Mouse (Mus musculus) megakaryocyte-erythroid progenitor cell, adult 5-6 weeks (primary cell): ENCODE measurements at regions not wholly inside any gene's neighbourhood (a gene's known extent, or its start where the extent isn't known, plus 50 kb on each side); places are given as distances from the start of the nearest gene placed in this dataset.
A peak's percentile ranks its signal among the peaks of the same experiment; 100 is the strongest.

ENCODE experiments used
- ATAC-seq: replicated peaks from 2 replicates; pipeline ENCODE4 v1.8.0; 2016; ENCODE audit warnings: mild to moderate bottlenecking, inconsistent platforms; ENCODE audit not compliant: severe bottlenecking, poor library complexity, low FRiP score, low TSS enrichment

GRCm38 (mm10) chr14:55301996-55302395 lies 80.2 kb downstream of the Dhrs2 start:
- ATAC-seq: no peak

DNA sequence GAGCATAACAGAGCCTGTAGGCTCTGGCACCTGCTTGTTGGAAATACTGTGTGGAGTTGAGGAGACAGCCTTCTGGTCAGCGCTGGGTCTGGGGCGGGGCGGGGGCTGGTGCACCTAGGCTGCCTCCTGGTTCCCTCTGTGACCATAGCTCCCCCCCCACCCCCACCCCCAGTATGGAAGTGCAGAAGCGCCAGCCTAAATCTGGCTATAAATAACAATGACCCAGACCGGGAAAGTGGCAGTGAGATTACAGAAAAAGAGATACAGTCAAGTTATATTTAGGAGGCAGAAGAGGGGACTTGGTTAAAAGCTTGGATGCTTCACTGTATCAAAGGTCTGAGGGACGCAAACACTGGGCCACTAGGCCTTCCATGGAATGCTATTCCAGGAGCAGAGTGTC lies 91.8 kb downstream of the Dhrs2 start:
- no peak for ATAC-seq

DNA sequence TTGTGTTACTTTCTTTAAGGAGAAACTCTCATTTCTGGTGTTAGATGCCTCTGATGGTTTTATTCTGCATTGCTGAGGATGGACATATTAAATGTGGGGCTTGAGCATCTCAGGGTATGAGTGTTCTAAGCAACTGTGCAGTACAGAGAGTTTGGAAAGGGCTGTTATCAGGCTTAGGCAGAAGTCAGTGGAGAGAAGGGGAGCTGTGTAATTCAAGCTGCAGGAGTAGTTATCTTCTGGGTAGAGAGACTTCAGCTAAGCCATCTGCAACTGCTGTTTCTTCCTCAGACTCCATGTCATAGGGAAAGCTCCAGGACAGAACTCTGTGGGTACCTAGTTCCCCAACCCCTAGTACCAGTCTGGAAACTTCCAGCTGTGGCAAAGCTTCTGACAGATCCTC lies 102.1 kb downstream of the Dhrs2 start:
- ATAC-seq: peak; percentile 94

- no peak; the same call in 1 of the 2 replicates for ATAC-seq
Observed at GRCm38 (mm10) chr14:55324335-55324734, 102.5 kb downstream of the Dhrs2 start.

DNA sequence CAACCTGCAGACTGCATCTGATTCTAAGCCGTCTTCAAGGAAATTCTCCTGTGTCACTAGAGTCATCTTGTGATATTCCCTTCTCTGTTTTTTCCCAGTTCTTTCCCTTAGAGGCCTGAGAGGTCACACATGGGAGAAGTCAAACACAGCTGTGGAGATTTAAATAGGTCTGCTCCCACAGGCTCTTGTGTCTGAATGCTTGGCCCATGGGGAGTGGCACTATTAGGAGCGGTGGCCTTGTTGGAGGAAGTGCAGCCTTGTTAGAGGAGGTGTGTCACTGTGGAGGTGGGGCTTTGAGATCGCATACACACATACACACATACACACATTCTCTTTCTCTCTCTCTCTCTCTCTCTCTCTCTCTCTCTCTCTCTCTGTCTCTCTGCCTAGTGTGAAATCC lies 112.0 kb downstream of the Dhrs2 start:
- no peak for ATAC-seq

DNA sequence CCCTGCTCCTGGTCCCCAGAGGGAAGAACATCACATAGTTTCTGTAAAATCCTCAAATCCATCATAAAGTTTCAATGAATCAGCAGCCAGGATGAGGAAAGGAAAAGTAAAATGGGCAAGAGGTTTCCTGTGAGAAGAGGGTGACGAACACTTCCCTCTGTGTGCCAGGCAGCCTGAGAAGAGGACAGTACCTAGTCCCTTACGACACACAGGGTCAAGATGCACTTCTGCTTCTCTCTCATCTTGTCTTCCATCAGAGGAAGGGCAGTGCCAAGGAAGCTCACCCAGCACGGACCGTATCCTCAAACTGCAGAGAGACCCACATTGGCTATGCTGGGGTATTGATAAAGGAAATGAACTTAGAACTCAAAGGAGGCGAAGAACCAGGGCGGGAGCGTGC lies 112.5 kb downstream of the Dhrs2 start:
- ATAC-seq: no peak

DNA sequence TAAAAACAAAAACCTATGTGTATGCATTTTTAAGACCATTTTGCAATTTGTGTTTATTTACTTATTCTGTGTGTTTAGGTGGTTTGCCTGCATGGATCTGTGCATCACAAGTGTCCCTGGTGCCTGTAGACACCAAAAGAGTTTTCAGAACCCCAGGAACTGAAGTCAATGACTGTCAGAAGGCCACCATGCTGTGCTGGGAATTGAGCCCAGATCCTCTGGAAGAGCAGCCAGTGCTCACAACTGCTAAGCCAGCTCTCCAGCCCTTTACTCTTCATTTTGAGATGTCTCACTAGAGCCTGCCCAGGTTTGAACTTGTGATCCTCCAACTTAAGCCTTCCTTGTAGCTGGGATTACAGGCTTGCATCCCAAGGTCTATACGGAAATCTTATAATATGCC lies 113.8 kb downstream of the Dhrs2 start:
- ATAC-seq: no peak

DNA sequence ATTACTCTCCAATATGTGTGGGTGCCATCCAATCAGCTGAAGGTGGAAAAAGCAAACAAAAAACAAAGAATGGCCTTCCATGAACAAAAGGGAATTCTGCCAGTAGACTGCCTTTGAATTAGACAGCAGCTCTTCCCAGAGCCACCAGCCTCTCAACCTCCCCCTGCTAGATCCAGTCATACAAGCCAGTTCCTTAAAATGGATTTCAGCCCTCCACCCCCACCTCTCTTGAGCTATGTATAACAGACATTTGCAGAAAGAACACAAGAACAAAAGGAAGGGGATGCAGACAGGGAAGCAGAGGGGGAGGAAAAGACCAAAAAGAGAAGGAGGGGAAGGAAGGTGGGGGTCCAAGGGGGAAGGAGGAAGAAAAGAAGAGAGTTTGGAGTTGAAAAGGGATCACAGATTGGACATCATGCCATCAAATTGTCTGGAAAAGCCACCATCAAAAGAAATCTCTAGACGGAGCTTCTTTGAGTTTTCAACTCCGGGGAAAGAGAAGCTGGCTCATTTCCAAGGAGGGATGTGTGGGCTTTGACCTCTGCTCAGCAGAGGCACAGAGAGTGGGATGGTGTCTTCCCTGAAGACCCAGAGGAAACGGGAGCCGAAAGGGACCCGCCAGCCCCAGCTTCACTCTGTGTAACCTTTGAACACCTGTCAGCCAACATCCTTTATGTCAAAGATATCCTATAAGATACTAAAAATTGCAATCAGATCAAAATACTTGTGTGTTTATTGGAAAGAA lies 114.8 kb downstream of the Dhrs2 start:
- no peak for ATAC-seq

- ATAC-seq: peak; percentile 41; the same call in 1 of the 2 replicates
Observed at GRCm38 (mm10) chr14:55338010-55338409, 116.2 kb downstream of the Dhrs2 start.

DNA sequence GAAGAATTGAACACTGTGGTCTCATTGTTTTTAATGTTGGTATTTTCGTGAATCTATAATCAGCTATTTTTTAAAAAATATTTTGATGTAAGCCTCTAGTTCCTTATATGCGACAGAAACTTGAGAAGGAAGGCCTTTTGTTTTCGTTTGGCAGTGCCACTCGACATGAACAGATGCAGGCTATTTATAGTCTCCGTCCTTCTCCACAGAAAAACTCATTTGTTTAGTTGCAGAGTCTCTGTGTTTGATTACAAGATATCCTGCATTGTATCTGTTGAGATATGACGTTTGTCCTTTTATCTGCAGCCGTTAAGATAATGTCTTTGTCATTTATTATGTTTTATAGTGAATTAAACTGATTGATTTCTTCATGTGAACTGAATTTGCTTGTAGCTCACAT lies 116.7 kb downstream of the Dhrs2 start:
- ATAC-seq: no peak

- no peak for ATAC-seq
Observed at GRCm38 (mm10) chr14:55339036-55339614, 117.3 kb downstream of the Dhrs2 start.

DNA sequence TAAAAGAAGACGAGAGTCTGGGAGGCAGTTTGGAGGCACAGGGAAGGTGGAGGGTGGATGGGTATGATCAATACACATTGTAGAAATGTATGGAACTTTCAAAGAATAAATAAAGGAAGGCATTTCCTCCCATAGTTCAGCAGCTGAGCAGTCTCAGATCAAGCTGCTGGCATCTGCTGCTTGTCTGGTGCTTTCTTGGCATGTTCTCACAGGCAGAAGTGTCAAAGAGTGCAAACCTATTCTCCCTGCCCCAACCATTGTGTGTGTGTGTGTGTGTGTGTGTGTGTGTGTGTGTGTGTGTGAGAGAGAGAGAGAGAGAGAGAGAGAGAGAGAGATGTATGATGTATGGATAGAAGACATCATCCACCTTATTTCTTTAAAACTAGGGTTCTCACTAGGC lies 121.5 kb downstream of the Dhrs2 start:
- no peak for ATAC-seq

DNA sequence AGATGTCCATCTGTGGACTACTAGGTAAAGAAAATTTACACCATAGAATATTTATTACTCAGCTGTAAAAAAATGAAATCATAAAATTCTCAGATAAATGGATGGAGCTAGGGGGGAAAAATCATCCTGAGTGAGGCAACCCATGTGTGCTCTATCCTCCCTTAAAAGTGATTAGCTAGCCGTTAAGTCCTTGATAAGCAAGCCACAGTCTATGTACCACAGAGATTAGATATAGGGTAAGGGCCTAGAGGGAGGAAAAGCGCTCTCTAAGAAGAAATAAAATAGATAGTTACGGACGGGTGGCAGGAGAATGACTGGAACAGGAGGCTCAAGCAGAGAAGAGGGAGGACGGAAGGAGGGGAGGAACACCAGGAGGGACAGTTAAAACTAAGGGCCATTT lies 122.1 kb downstream of the Dhrs2 start:
- ATAC-seq: peak; percentile 69

GRCm38 (mm10) chr14:55345091-55345490 lies 123.3 kb downstream of the Dhrs2 start:
- no peak for ATAC-seq

DNA sequence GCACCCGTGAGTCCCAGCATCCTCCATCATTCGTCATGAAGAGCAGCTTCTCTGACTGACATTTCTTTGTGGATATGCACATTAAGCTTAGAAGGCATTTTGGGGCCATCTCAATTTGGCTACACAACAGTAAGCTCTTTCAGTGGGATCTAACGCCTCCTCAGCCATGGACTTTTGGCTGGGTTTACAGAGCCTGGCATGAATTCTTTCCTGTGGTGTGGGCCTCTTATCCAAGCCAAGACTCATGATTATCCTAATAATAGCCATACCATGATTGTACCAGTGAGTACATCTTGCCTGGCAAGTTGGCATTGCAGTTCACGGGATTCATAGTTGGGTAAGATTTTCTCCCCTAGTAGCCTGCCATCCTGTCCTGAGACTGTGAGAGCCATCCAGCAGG lies 126.3 kb downstream of the Dhrs2 start:
- no peak for ATAC-seq

DNA sequence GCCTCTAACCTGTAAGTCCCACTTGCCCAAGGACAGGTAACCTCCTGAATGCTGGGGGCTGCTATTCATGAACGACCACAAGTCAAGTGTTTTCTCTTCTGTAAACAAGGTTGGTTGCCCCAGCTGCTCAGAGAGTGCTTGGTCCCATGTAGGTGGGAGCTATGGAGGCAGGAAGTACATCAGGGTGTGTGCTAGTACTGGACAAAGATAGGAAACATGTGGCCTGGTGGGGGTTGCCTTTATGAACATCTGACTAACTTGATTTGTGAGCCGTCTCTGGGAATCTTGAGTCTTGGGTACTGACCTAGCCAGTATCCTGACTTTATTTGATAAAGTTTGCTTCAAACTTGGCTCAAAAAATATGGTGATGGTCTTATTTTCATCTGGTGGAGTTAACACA lies 121.3 kb upstream of the Dhrs4 start:
- ATAC-seq: no peak

GRCm38 (mm10) chr14:55358429-55358828 lies 120.1 kb upstream of the Dhrs4 start:
- no peak for ATAC-seq

DNA sequence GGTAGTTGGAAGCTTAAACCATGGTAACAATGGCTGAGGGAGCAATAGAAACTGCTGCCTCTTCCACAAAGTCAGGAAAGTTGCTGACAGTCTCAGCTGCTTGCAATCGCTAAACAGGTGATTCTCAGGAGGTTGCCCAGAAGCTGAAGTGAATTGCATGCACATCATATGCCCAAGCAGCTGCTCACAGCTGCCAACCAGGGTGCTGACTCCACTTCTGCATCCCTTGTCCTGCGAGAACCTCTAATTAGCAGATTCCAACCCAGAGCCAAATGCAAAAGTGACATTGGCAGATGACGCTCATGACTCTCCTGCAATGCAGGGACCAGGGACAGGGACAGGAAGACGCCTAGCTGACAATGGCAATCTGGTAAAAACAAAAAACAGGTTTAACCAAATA lies 116.2 kb upstream of the Dhrs4 start:
- no peak for ATAC-seq

- ATAC-seq: no peak
Observed at GRCm38 (mm10) chr14:55362757-55363156, 115.8 kb upstream of the Dhrs4 start.

DNA sequence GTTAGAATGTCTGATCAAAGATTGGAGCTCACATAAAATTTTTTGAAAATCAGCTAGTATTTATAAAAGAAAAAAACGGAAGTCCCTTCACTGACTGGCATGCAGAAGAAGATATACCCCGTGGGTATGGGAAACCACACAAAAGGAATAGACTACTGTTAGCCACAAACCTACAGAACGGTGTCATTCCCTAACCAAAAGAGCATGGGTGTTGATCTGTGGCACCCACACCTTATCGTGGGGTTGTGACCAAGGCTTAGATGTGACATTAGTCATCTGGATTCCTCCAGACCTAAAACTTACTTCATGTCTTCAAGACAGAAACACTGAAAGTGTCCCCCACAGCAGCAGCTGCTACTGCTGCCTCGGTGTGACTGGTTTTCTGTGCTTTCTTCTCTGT lies 108.2 kb upstream of the Dhrs4 start:
- no peak for ATAC-seq

DNA sequence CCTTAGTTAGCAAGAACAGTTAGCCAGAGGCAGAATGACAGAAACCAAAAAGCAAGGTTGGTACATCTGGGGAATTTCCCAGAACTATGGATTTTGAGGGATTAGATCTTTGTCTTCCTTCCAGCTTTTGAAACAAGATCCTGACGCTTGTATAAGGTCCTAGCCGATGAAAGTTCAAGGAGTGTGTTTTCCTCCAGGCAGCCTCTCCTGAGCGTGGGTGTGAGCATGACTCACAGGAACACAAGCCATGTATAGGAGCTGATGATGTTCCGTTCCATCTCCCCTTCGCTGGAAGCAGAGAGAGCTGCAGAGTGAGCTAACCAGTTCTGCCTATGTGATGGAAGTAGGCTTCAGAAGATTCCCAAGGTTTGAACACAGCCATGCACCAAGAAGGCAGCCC lies 105.6 kb upstream of the Dhrs4 start:
- ATAC-seq: no peak
